16 mouse cellular contexts compared by ENCODE assay signal in genomic region chr11:61481239-61482090, GRCm38 (mm10). TPM values are rescaled to one million over a fixed set of nuclear protein-coding genes. Genes with fewer than 3 reads are reported as not detected.
DNase-seq lines count a peak whose midpoint lies in the region; ATAC-seq lines count a peak whose summit lies in the region.
"Had no signal": no experiment of that assay in that cellular context is flagged by ENCODE, and none has a peak within 500 bp of the region (broad histone marks: within the 10 kb centered on the region; RNA-seq: fewer than 3 reads in every experiment).

No protein-coding gene starts in this region.

- no peak overlapping the region for H3K4me3 ChIP-seq in forebrain, embryonic 10.5 days
- no peak overlapping the region for H3K4me3 ChIP-seq in forebrain, embryonic 12.5 days (replicated peaks)
- no peak overlapping the region for H3K4me3 ChIP-seq in limb, embryonic 11.5 days (ENCODE audit: low read depth, low read length)

- no peak overlapping the region for H3K4me2 ChIP-seq in forebrain, embryonic 12.5 days
- H3K4me2 ChIP-seq in limb, embryonic 11.5 days (ENCODE audit: low read depth, severe bottlenecking), result no peak overlapping the region; the same call in 1 of the 2 replicates

- DNase-seq in forebrain, embryonic 10.5 days (ENCODE audit: extremely low spot score, low spot score), result no peak
- DNase-seq in CD4-positive helper T cell, adult 2 months (ENCODE audit: low read depth, low spot score), result peak; percentile 54
- peak; percentile 12 for DNase-seq in T-cell, adult 2 months (ENCODE audit: low spot score)
- DNase-seq in limb, embryonic 11.5 days (ENCODE audit: low spot score), result no peak
- no peak for DNase-seq in urinary bladder, adult 2 months (ENCODE audit: low spot score)
- DNase-seq in gastrocnemius, postnatal 10 days, result no peak
- no peak for DNase-seq in frontal cortex, postnatal 14 days (ENCODE audit: low spot score in 2 of 2)
- DNase-seq: adrenal gland, postnatal 36 days; cerebellum, adult 8-10 months; heart, adult 18-20 months; liver; lung, postnatal 10 days; right cerebral cortex, postnatal 25 days had no signal

- peaks cover 2% of the 10 kb centered on the region; the same call in 1 of the 2 replicates for H3K36me3 ChIP-seq in forebrain, embryonic 10.5 days (replicated peaks)
- H3K36me3 ChIP-seq in forebrain, embryonic 12.5 days (replicated peaks), result no peaks in the 10 kb centered on the region
- no peaks in the 10 kb centered on the region for H3K36me3 ChIP-seq in limb, embryonic 11.5 days (ENCODE audit: control insufficient read depth, insufficient read depth, low read length)

- H3K27me3 ChIP-seq in forebrain, embryonic 10.5 days (ENCODE audit: poor library complexity, severe bottlenecking), result no peaks in the 10 kb centered on the region
- peaks cover 10% of the 10 kb centered on the region; the same call in 1 of the 2 replicates for H3K27me3 ChIP-seq in forebrain, embryonic 12.5 days
- H3K27me3 ChIP-seq in limb, embryonic 11.5 days (ENCODE audit: control insufficient read depth, insufficient read depth, low read length), result no peaks in the 10 kb centered on the region

- ATAC-seq in forebrain, embryonic 12.5 days (ENCODE audit: low FRiP score), result no peak
- no peak for ATAC-seq in limb, embryonic 11.5 days (ENCODE audit: insufficient number of reproducible peaks, low FRiP score, low TSS enrichment, low read depth)

- WGBS in forebrain, embryonic 10.5 days, result 81% methylated on average over 9 of the region's 9 CpGs
- 76% methylated on average over 9 of the region's 9 CpGs for WGBS in forebrain, embryonic 12.5 days
- WGBS in limb, embryonic 11.5 days, result 60% methylated on average over 9 of the region's 9 CpGs

- no peak overlapping the region for H3K9ac ChIP-seq in forebrain, embryonic 12.5 days
- H3K9ac ChIP-seq in limb, embryonic 11.5 days (ENCODE audit: low read length), result peak overlapping the region; percentile 27; the same call in 1 of the 2 replicates

- H3K9me3 ChIP-seq in forebrain, embryonic 10.5 days, result no peaks in the 10 kb centered on the region
- H3K9me3 ChIP-seq in forebrain, embryonic 12.5 days, result no peaks in the 10 kb centered on the region
- H3K9me3 ChIP-seq in limb, embryonic 11.5 days (ENCODE audit: control insufficient read depth, low read length), result no peaks in the 10 kb centered on the region

- peaks cover 59% of the 10 kb centered on the region for H3K4me1 ChIP-seq in forebrain, embryonic 10.5 days
- H3K4me1 ChIP-seq in forebrain, embryonic 12.5 days, result peaks cover 47% of the 10 kb centered on the region
- H3K4me1 ChIP-seq in limb, embryonic 11.5 days (ENCODE audit: control insufficient read depth, insufficient read depth, low read length), result peaks cover 32% of the 10 kb centered on the region

- H3K27ac ChIP-seq in forebrain, embryonic 10.5 days, result peak overlapping the region; percentile 62; the same call in 1 of the 2 replicates
- H3K27ac ChIP-seq in forebrain, embryonic 12.5 days, result no peak overlapping the region
- no peak overlapping the region for H3K27ac ChIP-seq in limb, embryonic 11.5 days (replicated peaks; ENCODE audit: low read depth, low read length)
- H3K27ac ChIP-seq: kidney, postnatal 0 days had no signal

RNA-seq across cellular contexts. Expression of gene Mfap4, which starts 3.8 kb away (rescaled TPM):
- polyA plus RNA-seq in forebrain, embryonic 10.5 days (2016; fragmentation: Nextera tagmentation; extraction: Ambion mirVana), result 50.9 and 53.9 TPM in 2 replicates
- 66.9 and 69.4 TPM in 2 replicates for polyA plus RNA-seq in forebrain, embryonic 12.5 days (2016; fragmentation: Nextera tagmentation; extraction: Ambion mirVana)
- polyA plus RNA-seq in limb, embryonic 11.5 days (2014; fragmentation: Nextera tagmentation; extraction: Ambion mirVana), result 244 and 251 TPM in 2 replicates
- polyA plus RNA-seq in urinary bladder, adult 2 months (2012; rRNA removed), result 196 and 207 TPM in 2 replicates
- total RNA-seq in gastrocnemius, postnatal 10 days (2021), result 100 to 1,000 TPM; 245 to 288 TPM
- total RNA-seq: hematopoietic stem cell, adult 5-6 weeks had no signal

RNA-seq across cellular contexts. Expression of gene Mapk7, which starts 12.7 kb away (rescaled TPM):
- polyA plus RNA-seq in forebrain, embryonic 10.5 days (2016; fragmentation: Nextera tagmentation; extraction: Ambion mirVana), result 82.8 and 84.4 TPM in 2 replicates
- 93.4 and 95.7 TPM in 2 replicates for polyA plus RNA-seq in forebrain, embryonic 12.5 days (2016; fragmentation: Nextera tagmentation; extraction: Ambion mirVana)
- 58.6 and 63.6 TPM in 2 replicates for polyA plus RNA-seq in limb, embryonic 11.5 days (2014; fragmentation: Nextera tagmentation; extraction: Ambion mirVana)
- 23.7 and 26.3 TPM in 2 replicates for polyA plus RNA-seq in urinary bladder, adult 2 months (2012; rRNA removed)
- 10 to 100 TPM in 1 of 2 experiments, 1 to 10 TPM in 1; 8.4 to 12.9 TPM for total RNA-seq in gastrocnemius, postnatal 10 days (2021)

RNA-seq across cellular contexts. Expression of gene B9d1, which starts 23.5 kb away (rescaled TPM):
- 53.0 and 53.3 TPM in 2 replicates for polyA plus RNA-seq in forebrain, embryonic 10.5 days (2016; fragmentation: Nextera tagmentation; extraction: Ambion mirVana)
- 34.6 and 35.6 TPM in 2 replicates for polyA plus RNA-seq in forebrain, embryonic 12.5 days (2016; fragmentation: Nextera tagmentation; extraction: Ambion mirVana)
- 40.9 and 42.7 TPM in 2 replicates for polyA plus RNA-seq in limb, embryonic 11.5 days (2014; fragmentation: Nextera tagmentation; extraction: Ambion mirVana)
- polyA plus RNA-seq in urinary bladder, adult 2 months (2012; rRNA removed), result 25.2 and 29.8 TPM in 2 replicates
- 1 to 10 TPM; 5.9 to 9.7 TPM for total RNA-seq in gastrocnemius, postnatal 10 days (2021)

RNA-seq across cellular contexts. Expression of gene Rnf112, which starts 27.5 kb away (rescaled TPM):
- 0.26 and 0.36 TPM in 2 replicates for polyA plus RNA-seq in forebrain, embryonic 10.5 days (2016; fragmentation: Nextera tagmentation; extraction: Ambion mirVana)
- 7.2 and 7.7 TPM in 2 replicates for polyA plus RNA-seq in forebrain, embryonic 12.5 days (2016; fragmentation: Nextera tagmentation; extraction: Ambion mirVana)
- polyA plus RNA-seq in limb, embryonic 11.5 days (2014; fragmentation: Nextera tagmentation; extraction: Ambion mirVana), result 0.13 TPM in 1 of 2 replicates, not detected in the other
- 0.87 and 1.3 TPM in 2 replicates for polyA plus RNA-seq in urinary bladder, adult 2 months (2012; rRNA removed)
- total RNA-seq in gastrocnemius, postnatal 10 days (2021), result 1 to 10 TPM; 2.0 to 2.6 TPM
- total RNA-seq: hematopoietic stem cell, adult 5-6 weeks had no signal

Comparison
In these comparisons a context has a peak if more than half of its experiments do, and no peak if none do; other contexts are left out.
1. DNase-seq: peak in CD4-positive helper T cell, adult 2 months (single experiment) and T-cell, adult 2 months (single experiment); none in forebrain, embryonic 10.5 days (single experiment), limb, embryonic 11.5 days (single experiment), urinary bladder, adult 2 months (single experiment), gastrocnemius, postnatal 10 days (single experiment) and frontal cortex, postnatal 14 days (0 of 2).